Mouse (Mus musculus): Measurements from ENCODE around the gene Cntn4. TPM values are rescaled to one million over a fixed set of nuclear protein-coding genes. Genes with fewer than 3 reads are reported as not detected.
A peak's percentile ranks its signal among the peaks of the same experiment; 100 is the strongest.

The Cntn4 gene
- polyA plus RNA-seq, 1 experiment from 2014 or later, result 4.4 TPM

DNA sequence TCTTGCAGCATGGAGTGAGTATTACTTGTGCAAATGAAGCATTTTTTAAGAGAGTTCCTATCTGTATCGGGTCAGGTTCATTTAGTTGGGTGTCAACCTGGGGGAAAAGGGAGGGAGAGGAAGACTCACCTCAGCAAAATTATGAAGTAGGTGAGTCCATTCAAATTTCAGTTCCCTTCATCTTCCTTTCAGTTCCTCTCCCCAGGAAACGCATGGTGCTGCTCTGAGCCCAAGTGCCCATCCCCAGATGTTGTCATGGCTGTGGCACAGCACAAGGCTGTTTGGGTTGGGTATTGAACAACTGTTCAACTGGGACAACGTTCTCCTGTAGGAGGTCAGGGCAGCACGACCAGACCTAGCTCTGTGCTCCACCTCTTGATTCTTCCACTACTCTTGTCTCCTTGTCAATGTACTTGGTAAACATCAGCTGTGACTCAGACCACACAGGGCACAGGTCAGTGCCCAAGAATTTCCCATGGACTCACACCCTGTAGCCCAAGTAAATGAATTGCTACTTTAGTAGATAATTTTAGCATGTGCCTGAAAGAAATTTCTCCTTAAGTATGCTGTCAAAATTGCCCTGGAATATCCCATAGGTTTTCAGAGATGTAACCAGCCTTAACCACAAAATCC lies 1052.3 kb downstream of the Cntn4 start:
- H3K4me2 ChIP-seq (replicated peaks; ENCODE audit: low read depth, low read length), result no peak overlapping the region
- peak; percentile 61 for ATAC-seq (ENCODE audit: low FRiP score, low TSS enrichment)
- WGBS, result 75% methylated on average over 4 of the region's 4 CpGs
- H3K4me3 ChIP-seq (ENCODE audit: low read length), result no peak overlapping the region
- no peaks in the 10 kb centered on the region for H3K36me3 ChIP-seq (ENCODE audit: insufficient read depth, low read length)
- no peak overlapping the region for H3K9ac ChIP-seq (replicated peaks; ENCODE audit: low read length)
- H3K27ac ChIP-seq (ENCODE audit: low read length), result no peak overlapping the region
- no peaks in the 10 kb centered on the region for H3K9me3 ChIP-seq (ENCODE audit: low read length)
- no peaks in the 10 kb centered on the region for H3K27me3 ChIP-seq (ENCODE audit: insufficient read depth, low read length)
- no peaks in the 10 kb centered on the region for H3K4me1 ChIP-seq (ENCODE audit: insufficient read depth, low read length)

DNA sequence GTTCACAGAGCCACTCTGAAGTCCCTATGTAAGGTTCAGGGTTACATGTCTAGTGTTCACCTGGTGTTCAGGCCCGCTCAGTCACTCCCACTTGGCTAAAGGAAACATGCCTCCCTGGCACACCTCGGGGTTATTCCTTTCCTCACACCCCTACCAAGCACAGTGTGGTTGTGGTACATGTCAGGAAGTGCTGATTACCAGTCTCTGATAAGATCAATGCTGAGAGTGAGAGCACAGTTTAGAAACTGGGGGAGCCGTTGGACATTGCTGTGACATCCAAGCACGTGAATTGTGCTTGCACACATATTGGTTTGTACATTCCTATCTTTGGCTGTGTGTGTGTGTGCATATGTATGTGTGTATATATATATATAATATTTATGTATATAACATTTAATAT lies 1055.1 kb downstream of the Cntn4 start:
- ATAC-seq (ENCODE audit: low FRiP score, low TSS enrichment), result no peak
- H3K4me1 ChIP-seq (ENCODE audit: insufficient read depth, low read length), result no peaks in the 10 kb centered on the region
- H3K9ac ChIP-seq (replicated peaks; ENCODE audit: low read length), result no peak overlapping the region
- no peak overlapping the region for H3K27ac ChIP-seq (ENCODE audit: low read length)
- no peaks in the 10 kb centered on the region for H3K36me3 ChIP-seq (ENCODE audit: insufficient read depth, low read length)
- no peaks in the 10 kb centered on the region for H3K27me3 ChIP-seq (ENCODE audit: insufficient read depth, low read length)
- H3K4me2 ChIP-seq (replicated peaks; ENCODE audit: low read depth, low read length), result no peak overlapping the region
- 73% methylated on average over 4 of the region's 4 CpGs for WGBS
- H3K4me3 ChIP-seq (ENCODE audit: low read length), result no peak overlapping the region
- H3K9me3 ChIP-seq (ENCODE audit: low read length), result no peaks in the 10 kb centered on the region

DNA sequence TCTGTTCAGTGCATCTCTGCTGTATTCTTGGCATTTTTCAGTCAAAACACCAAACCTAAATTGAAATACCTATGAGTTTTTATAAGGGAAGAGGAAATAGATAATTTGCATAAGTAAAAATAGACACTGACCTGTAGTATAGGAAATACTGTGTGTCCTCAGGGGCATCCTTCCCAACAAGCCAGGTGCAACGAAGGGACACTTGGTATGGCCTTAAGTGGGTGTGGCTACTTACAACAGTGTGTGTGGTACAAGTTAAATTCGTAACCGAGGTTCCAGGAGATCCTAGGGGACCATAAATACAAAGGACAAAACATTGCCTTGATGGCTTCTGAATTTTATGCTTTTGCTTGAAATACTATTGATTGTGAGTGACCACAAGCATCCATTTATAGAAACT lies 1060.8 kb downstream of the Cntn4 start:
- H3K4me2 ChIP-seq (replicated peaks; ENCODE audit: low read depth, low read length), result no peak overlapping the region
- 71% methylated on average over 3 of the region's 3 CpGs for WGBS
- no peak overlapping the region for H3K9ac ChIP-seq (replicated peaks; ENCODE audit: low read length)
- H3K36me3 ChIP-seq (ENCODE audit: insufficient read depth, low read length), result no peaks in the 10 kb centered on the region
- no peaks in the 10 kb centered on the region for H3K27me3 ChIP-seq (ENCODE audit: insufficient read depth, low read length)
- H3K27ac ChIP-seq (ENCODE audit: low read length), result no peak overlapping the region
- no peaks in the 10 kb centered on the region for H3K9me3 ChIP-seq (ENCODE audit: low read length)
- no peak for ATAC-seq (ENCODE audit: low FRiP score, low TSS enrichment)
- no peaks in the 10 kb centered on the region for H3K4me1 ChIP-seq (ENCODE audit: insufficient read depth, low read length)
- H3K4me3 ChIP-seq (ENCODE audit: low read length), result no peak overlapping the region

DNA sequence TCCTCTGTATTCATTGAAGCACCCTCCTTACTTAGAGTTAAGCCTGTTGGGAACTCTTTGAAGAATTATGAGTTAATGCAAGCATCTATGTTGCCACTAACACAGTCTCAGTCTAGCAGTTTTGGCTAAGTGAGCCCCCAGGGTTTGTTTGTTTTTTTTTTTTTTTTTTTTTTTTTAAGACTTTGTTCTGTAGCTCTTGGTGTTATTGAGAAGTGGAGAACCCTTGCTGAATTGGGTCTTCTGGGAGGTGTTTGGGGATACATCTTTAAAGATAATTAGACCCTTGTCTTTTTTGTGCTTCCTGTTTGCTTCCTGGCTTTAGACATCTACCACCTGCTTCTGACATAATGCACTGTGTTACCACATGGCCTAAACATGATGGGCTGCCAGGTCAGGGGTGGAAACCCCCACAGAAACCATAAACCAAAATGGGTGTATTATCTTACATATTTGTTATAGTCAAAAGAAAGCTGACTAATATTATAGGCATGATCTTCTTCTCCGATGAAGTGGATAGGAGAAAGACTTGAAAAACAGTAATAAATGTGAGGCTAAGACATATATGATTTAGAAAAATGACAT lies 1062.9 kb downstream of the Cntn4 start:
- Histone ChIP-seq H3K4me1 (ENCODE audit: insufficient read depth, low read length) (no peaks in the 10 kb centered on the region), H3K4me3 (ENCODE audit: low read length) (no peak overlapping the region), H3K27me3 (ENCODE audit: insufficient read depth, low read length) (no peaks in the 10 kb centered on the region), H3K9ac (replicated peaks; ENCODE audit: low read length) (no peak overlapping the region), H3K36me3 (ENCODE audit: insufficient read depth, low read length) (no peaks in the 10 kb centered on the region), H3K27ac (ENCODE audit: low read length) (no peak overlapping the region), H3K4me2 (replicated peaks; ENCODE audit: low read depth, low read length) (no peak overlapping the region), H3K9me3 (ENCODE audit: low read length) (no peaks in the 10 kb centered on the region)
- ATAC-seq (ENCODE audit: low FRiP score, low TSS enrichment), result no peak
- WGBS, result 83% methylated on average over 1 of the region's 1 CpGs

DNA sequence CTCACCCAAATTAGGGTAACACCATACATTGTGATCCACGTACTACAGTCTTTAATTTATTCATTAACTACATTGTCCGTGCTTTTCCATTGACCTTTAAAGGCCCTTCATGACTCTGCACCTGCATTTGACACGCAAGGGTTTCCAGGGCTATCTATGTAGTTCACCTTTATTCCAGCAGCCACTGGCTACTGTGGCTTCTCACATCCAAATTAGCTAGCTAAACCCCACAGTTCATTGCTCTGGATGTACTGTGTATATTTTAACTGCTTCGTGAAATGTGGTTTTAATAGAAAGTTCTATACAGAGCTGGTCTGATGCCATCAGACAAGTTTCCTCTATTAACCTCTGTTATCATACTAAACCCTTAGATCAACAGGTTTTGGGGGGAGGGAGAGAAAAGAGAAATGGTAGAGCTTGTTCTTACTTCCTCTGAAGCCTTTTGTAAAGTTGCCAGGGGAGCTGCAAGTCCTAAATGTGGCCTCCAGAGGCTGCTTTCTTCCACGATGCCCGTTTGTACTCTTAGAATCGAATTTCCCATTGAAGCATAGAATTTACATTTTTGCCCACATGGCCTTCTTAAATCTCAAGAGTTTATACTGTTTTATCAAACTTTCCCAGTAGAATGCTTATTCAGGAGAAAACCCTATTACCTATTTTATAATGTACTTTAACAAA lies 1066.2 kb downstream of the Cntn4 start:
- Histone ChIP-seq H3K9ac (replicated peaks; ENCODE audit: low read length) (no peak overlapping the region), H3K27ac (ENCODE audit: low read length) (no peak overlapping the region), H3K4me2 (replicated peaks; ENCODE audit: low read depth, low read length) (no peak overlapping the region), H3K9me3 (ENCODE audit: low read length) (no peaks in the 10 kb centered on the region), H3K4me3 (ENCODE audit: low read length) (no peak overlapping the region), H3K4me1 (ENCODE audit: insufficient read depth, low read length) (no peaks in the 10 kb centered on the region), H3K36me3 (ENCODE audit: insufficient read depth, low read length) (no peaks in the 10 kb centered on the region), H3K27me3 (ENCODE audit: insufficient read depth, low read length) (no peaks in the 10 kb centered on the region)
- 78% methylated on average over 7 of the region's 7 CpGs for WGBS
- ATAC-seq (ENCODE audit: low FRiP score, low TSS enrichment), result no peak

DNA sequence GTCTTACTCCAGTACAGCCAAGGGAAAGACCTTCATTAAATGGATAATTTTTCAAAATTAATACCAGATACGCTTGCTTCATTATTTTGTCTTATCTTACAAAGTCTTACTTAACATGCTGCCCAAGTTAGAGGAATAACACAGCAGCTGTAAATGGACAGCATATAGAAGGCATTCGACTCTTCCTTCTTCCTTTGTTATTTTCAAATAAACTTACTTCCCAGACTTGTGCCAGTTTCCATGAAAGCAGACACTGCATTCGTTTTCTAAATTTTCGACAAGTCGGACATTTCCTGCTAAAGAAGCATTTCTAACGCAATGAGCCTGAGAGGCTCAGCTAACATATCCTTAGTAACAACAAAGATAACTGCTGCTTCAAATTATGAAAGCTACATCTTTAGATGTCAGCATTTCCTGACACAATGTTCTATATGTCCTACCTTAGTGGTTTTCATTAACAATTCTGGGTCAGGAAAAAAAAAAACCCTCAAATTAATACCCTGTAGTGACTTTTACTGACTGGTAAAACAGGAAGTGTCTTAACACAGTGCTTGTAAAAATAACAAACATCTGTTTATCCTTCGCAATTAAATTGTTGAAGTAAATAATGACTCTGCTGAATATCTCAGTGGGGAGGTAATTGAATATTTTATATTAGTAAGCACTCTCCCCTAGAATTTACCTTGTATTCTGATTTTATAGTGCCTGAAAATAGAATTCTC lies 1068.4 kb downstream of the Cntn4 start:
- H3K4me2 ChIP-seq (replicated peaks; ENCODE audit: low read depth, low read length), result no peak overlapping the region
- no peaks in the 10 kb centered on the region for H3K9me3 ChIP-seq (ENCODE audit: low read length)
- no peaks in the 10 kb centered on the region for H3K27me3 ChIP-seq (ENCODE audit: insufficient read depth, low read length)
- H3K9ac ChIP-seq (replicated peaks; ENCODE audit: low read length), result no peak overlapping the region
- no peak overlapping the region for H3K27ac ChIP-seq (ENCODE audit: low read length)
- H3K4me3 ChIP-seq (ENCODE audit: low read length), result no peak overlapping the region
- H3K36me3 ChIP-seq (ENCODE audit: insufficient read depth, low read length), result no peaks in the 10 kb centered on the region
- no peak for ATAC-seq (ENCODE audit: low FRiP score, low TSS enrichment)
- no peaks in the 10 kb centered on the region for H3K4me1 ChIP-seq (ENCODE audit: insufficient read depth, low read length)
- 72% methylated on average over 7 of the region's 7 CpGs for WGBS

DNA sequence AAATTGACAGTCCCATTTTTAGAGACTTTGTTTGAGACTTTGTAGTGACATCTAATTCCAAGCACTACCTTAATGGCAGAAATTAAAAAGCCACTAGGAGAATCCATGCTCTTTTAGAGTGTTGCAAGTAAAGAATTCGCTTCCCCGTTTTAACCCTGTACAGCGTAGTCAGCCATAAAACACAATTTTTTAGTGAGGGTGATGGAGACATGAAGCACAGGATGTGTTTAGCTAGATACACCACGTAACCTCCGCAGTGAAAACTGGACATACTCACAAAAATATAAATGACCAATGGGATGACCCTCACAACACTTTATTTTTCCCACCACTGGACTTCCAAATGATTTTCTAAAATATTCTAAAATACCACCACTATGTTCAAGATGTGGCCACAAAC lies 1069.8 kb downstream of the Cntn4 start:
- no peaks in the 10 kb centered on the region for H3K9me3 ChIP-seq (ENCODE audit: low read length)
- no peak overlapping the region for H3K4me3 ChIP-seq (ENCODE audit: low read length)
- H3K4me1 ChIP-seq (ENCODE audit: insufficient read depth, low read length), result no peaks in the 10 kb centered on the region
- no peaks in the 10 kb centered on the region for H3K27me3 ChIP-seq (ENCODE audit: insufficient read depth, low read length)
- no peak for ATAC-seq (ENCODE audit: low FRiP score, low TSS enrichment)
- H3K36me3 ChIP-seq (ENCODE audit: insufficient read depth, low read length), result no peaks in the 10 kb centered on the region
- no peak overlapping the region for H3K4me2 ChIP-seq (replicated peaks; ENCODE audit: low read depth, low read length)
- no peak overlapping the region for H3K27ac ChIP-seq (ENCODE audit: low read length)
- WGBS, result 93% methylated on average over 5 of the region's 5 CpGs
- H3K9ac ChIP-seq (replicated peaks; ENCODE audit: low read length), result no peak overlapping the region

DNA sequence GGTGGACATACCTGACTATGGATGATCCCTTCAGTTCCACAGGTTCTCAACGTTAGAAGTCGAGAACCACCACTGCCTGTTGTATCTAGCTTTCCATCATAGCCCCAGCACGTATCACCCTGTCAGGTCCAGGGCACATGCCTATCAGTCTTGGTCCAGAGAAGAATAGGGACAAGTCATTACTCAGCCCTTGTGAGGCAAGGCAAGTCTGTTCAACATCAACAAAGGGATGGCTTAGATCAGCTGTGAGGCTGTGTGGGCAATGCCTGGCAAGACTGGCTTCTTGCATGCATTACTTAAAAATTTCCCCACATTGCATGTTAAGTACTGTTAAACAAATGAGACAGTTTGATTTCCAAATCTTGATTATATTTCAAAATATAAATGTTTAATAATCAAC lies 1070.3 kb downstream of the Cntn4 start:
- Histone ChIP-seq H3K27ac (ENCODE audit: low read length) (no peak overlapping the region), H3K9ac (replicated peaks; ENCODE audit: low read length) (no peak overlapping the region), H3K9me3 (ENCODE audit: low read length) (no peaks in the 10 kb centered on the region), H3K36me3 (ENCODE audit: insufficient read depth, low read length) (no peaks in the 10 kb centered on the region), H3K4me2 (replicated peaks; ENCODE audit: low read depth, low read length) (no peak overlapping the region), H3K27me3 (ENCODE audit: insufficient read depth, low read length) (no peaks in the 10 kb centered on the region), H3K4me1 (ENCODE audit: insufficient read depth, low read length) (no peaks in the 10 kb centered on the region), H3K4me3 (ENCODE audit: low read length) (no peak overlapping the region)
- no peak for ATAC-seq (ENCODE audit: low FRiP score, low TSS enrichment)
- WGBS, result 92% methylated on average over 3 of the region's 3 CpGs
